Mouse (Mus musculus) midbrain, embryonic 15.5 days (tissue): ENCODE data around the gene Ripor1. TPM values are rescaled to one million over a fixed set of nuclear protein-coding genes. Genes with fewer than 3 reads are reported as not detected.

Source experiments
- ATAC-seq: fragments of 200-750 bp; cut with Nextera tagmentation; replicated peaks from 2 replicates; pipeline ENCODE4 v1.8.0; 2017; ENCODE audit warnings: moderate TSS enrichment
- H3K27ac ChIP-seq: fragments of 300-500 bp; sonication (generic); 2 replicates; pipeline ENCODE4 v1.5.1; 2015; ENCODE audit warnings: mild to moderate bottlenecking, inconsistent platforms
- H3K27me3 ChIP-seq: fragments of 300-500 bp; sonication (generic); replicated peaks from 2 replicates; pipeline ENCODE4 v1.6.1; 2015; ENCODE audit warnings: inconsistent platforms
- H3K36me3 ChIP-seq: fragments of 300-500 bp; sonication (generic); replicated peaks from 2 replicates; pipeline ENCODE4 v1.6.1; 2015; ENCODE audit warnings: inconsistent platforms
- H3K4me1 ChIP-seq: fragments of 300-500 bp; sonication (generic); 2 replicates; pipeline ENCODE4 v1.6.1; 2015; ENCODE audit warnings: inconsistent platforms
- H3K4me2 ChIP-seq: fragments of 300-500 bp; sonication (generic); 2 replicates; pipeline ENCODE4 v1.6.1; 2015; ENCODE audit warnings: inconsistent platforms, mild to moderate bottlenecking, moderate library complexity
- H3K4me3 ChIP-seq: fragments of 300-500 bp; sonication (generic); 2 replicates; pipeline ENCODE4 v1.5.1; 2015; ENCODE audit warnings: mild to moderate bottlenecking, inconsistent platforms
- H3K9ac ChIP-seq: fragments of 300-500 bp; sonication (generic); 2 replicates; pipeline ENCODE4 v1.6.1; 2015; ENCODE audit warnings: mild to moderate bottlenecking, inconsistent platforms
- H3K9me3 ChIP-seq: fragments of 300-500 bp; sonication (generic); 2 replicates; pipeline ENCODE4 v1.6.1; 2016; ENCODE audit warnings: inconsistent platforms
- WGBS: fragments of 180-500 bp; shearing (Covaris S2); methylation state at CpG from one replicate; pipeline ENCODE4 v1.1.7; 2015; ENCODE audit warnings: mixed read lengths; 5-methylcytosine and 5-hydroxymethylcytosine counted together
- polyA plus RNA-seq: library from polyadenylated mRNA; unstranded; fragments of >200 nt; fragmentation: Nextera tagmentation; extraction: Ambion mirVana; gene quantifications from 2 replicates; pipeline ENCODE4 v1.2.1, GENCODE M21; 2015

Gene Ripor1
- polyA plus RNA-seq, 1 experiment from 2014 or later: 36.5 TPM

DNA sequence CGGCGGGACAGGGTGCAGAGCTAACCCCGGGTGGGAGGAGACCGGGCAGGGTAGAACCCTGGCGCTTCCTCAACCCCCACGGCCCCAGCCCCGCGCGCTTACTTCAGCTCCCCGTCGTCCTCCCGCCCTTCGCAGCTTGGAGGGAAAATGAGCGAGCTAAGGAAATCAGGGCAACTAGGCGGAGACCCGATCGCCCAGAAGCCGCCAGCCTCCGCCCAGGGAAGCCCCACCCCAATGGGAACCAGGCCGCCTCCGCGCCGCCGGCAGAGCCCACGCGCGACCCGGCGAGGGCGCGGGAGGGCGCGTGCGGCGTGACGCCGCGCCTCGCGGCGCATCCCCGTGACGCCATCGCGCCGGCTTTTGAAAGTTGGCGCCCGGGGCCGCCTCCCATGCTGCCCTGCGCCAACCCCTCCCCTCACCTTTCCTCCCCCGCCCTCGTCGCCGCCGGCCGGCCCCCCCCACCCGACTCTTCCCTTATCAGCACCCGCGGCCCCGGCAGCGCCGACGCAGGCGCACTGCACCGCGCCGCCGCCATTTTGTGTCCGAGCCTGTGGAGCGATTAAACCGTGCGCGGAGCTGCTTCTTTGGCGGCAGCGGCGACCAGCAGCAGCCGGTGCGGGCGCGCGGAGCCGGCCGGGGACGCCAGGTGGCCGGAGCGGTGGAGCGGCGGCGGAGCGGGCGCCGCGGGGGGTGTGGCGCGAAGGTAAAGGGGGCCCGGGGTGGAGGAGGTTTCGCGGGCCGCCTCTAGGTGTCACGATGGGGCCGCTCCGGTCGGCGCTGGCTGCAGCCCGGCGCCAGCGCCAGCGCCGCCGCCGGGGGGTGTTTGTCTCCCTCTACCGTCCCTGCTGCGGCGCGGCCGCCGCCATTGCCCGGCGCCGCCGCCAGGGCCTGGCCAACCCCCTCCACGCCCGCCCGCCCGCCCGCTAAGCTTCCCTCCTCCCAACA, 31.2 kb downstream of the Ripor1 start, which contains the start of gene Ctcf:
Gene Ctcf (plus strand): TSS at position 551 of the 945 bp plus-strand sequence.
- ATAC-seq: peak; percentile 94
- Histone ChIP-seq H3K4me3 (peak within 1 kb of the TSS; percentile 85), H3K27ac (peak within 1 kb of the TSS; percentile 100), H3K4me1 (peaks cover 34% of the 10 kb centered on the region), H3K36me3 (no peaks in the 10 kb centered on the region), H3K4me2 (peak within 1 kb of the TSS; percentile 88), H3K9me3 (no peaks in the 10 kb centered on the region), H3K9ac (peak within 1 kb of the TSS; percentile 98), H3K27me3 (no peaks in the 10 kb centered on the region)
- under 1% methylated on average over 108 of the region's 126 CpGs for WGBS

DNA sequence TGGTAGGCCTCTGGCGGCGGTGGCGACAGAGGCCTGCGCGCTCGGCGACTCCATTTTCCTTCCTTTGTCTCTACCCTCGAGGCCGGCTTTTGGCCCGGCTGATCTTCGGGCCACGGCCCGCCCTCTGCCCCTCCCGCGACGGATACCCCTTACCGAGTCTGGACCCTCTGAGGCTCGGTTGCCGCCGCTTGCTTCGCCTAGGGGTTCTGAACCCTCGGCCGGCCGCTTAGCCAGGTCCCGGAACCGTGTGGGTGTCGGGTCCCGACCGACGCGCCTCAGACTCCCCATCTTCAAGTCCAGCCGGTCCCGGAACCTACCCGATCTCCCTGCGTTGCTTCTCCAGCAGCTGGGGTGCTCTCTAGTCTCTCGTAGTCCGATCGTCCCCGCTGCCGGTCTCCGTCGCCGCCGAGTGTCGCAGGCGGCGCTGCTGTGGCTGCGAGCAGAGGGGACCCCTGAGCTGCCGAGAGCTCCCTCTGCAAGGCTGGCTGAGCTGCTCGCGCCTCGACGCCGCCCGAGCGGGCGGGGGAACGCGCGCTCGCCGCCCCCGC, 32.0 kb downstream of the Ripor1 start, which contains the start of gene Agrp:
Gene Agrp (minus strand): TSS at position 431 of the 548 bp plus-strand sequence.
- Histone ChIP-seq H3K4me3 (peak within 1 kb of the TSS; percentile 85), H3K4me1 (peaks cover 34% of the 10 kb centered on the region), H3K9ac (peak within 1 kb of the TSS; percentile 98), H3K27ac (peak within 1 kb of the TSS; percentile 100), H3K36me3 (no peaks in the 10 kb centered on the region), H3K27me3 (no peaks in the 10 kb centered on the region), H3K4me2 (peak within 1 kb of the TSS; percentile 88), H3K9me3 (no peaks in the 10 kb centered on the region)
- peak; percentile 68 for ATAC-seq
- under 1% methylated on average over 55 of the region's 63 CpGs for WGBS

DNA sequence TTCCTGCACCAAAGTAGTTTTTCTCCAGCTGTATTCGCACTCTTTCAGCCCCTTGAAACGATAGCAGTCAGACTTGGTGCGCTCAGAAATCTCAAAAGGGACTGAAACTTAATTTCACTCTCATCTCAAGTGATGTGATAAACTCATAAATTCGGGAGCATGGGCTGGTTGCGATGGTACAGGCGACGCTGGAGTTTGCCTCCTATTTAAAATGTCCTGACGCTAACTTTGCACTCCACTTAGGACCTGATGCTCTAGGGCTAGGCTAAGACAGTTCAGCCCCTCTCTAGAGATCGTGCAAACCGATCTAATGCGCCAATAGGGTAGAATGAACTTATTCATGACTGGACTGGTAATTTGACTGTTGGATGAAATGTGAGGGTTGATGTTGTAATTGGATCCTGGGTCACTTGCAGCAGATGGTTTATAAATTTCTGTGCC, 32.6 kb downstream of the Ripor1 start:
- H3K36me3 ChIP-seq: no peaks in the 10 kb centered on the region

DNA sequence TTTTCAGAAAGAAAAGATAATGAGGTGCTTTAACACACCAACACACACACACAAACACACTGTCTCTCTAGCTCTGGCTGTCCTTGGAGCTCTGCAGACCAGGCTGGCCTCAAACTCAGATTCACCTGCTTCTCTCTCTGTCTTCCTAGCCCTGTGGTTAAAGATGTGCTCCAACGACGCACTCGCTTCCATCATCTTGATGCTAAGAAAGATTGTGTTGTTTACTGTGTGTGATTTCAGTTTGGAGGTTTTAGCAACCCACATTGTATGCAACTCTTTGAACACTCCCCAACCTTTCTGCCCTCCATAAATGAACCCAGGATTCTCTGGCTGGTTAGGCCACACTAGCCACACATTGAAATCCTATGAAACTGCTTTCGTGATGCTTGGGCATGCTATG, 33.5 kb downstream of the Ripor1 start:
- no peaks in the 10 kb centered on the region for H3K27me3 ChIP-seq
- H3K4me1 ChIP-seq: peaks cover 34% of the 10 kb centered on the region
- WGBS: 86% methylated on average over 4 of the region's 4 CpGs
- H3K4me2 ChIP-seq: peak overlapping the region; percentile 88
- no peak overlapping the region for H3K9ac ChIP-seq
- H3K27ac ChIP-seq: no peak overlapping the region
- no peak for ATAC-seq
- no peaks in the 10 kb centered on the region for H3K9me3 ChIP-seq
- H3K36me3 ChIP-seq: peaks cover 2% of the 10 kb centered on the region; the same call in 1 of the 2 replicates
- H3K4me3 ChIP-seq: peak overlapping the region; percentile 85

More for the DNA sequence above, 32.6 kb downstream of the Ripor1 start:
- no peak for ATAC-seq
- peak overlapping the region; percentile 100 for H3K27ac ChIP-seq
- under 1% methylated on average over 11 of the region's 11 CpGs for WGBS
- peak overlapping the region; percentile 85 for H3K4me3 ChIP-seq
- no peaks in the 10 kb centered on the region for H3K27me3 ChIP-seq
- H3K4me2 ChIP-seq: peak overlapping the region; percentile 88
- H3K9me3 ChIP-seq: no peaks in the 10 kb centered on the region
- peak overlapping the region; percentile 98 for H3K9ac ChIP-seq
- peaks cover 34% of the 10 kb centered on the region for H3K4me1 ChIP-seq

DNA sequence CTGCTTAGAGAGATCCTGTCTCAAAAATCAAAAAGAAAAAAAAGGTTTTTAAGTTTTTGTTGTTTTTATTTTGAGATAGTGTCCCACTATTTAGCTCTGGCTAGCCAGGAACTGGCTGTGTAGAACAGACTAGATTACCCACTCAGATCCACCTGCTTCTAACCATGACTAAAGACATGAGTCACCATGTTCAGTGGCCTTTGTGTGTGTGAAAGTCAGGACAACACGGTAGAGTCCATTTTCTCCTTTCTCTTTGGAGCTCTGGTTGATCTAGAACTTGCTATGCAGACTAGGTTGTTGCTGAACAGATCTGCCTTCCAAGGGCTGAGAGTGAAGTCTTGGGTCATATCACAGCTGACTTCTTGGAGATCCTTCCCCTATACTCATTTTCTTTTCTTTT, 34.8 kb downstream of the Ripor1 start:
- ATAC-seq: no peak
- 81% methylated on average over 1 of the region's 1 CpGs for WGBS
- Histone ChIP-seq H3K9ac (no peak overlapping the region), H3K27me3 (no peaks in the 10 kb centered on the region), H3K4me1 (peaks cover 36% of the 10 kb centered on the region), H3K27ac (no peak overlapping the region), H3K36me3 (peaks cover 8% of the 10 kb centered on the region; the same call in 1 of the 2 replicates), H3K4me2 (no peak overlapping the region), H3K4me3 (no peak overlapping the region), H3K9me3 (no peaks in the 10 kb centered on the region)

DNA sequence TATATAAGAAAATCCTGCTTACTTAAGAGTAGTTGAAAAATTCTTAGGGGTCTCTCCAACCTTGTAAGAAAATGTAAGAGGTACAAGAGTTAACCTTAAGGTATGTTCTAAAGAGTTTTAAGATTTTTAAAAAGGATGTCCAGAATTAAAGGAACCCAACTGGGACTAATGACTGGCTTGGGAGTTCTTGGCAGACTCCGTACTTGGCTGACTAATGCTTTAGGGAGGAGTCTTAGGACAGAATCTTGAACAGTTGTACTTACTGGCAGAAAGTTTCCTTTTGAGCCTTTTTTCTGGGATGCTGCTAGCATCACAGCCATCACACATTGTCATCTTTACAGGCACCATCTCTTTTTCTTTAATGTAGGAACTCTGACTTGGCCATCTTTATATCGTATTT, 35.5 kb downstream of the Ripor1 start:
- ATAC-seq: no peak
- WGBS: 90% methylated on average over 2 of the region's 2 CpGs
- no peaks in the 10 kb centered on the region for H3K9me3 ChIP-seq

DNA sequence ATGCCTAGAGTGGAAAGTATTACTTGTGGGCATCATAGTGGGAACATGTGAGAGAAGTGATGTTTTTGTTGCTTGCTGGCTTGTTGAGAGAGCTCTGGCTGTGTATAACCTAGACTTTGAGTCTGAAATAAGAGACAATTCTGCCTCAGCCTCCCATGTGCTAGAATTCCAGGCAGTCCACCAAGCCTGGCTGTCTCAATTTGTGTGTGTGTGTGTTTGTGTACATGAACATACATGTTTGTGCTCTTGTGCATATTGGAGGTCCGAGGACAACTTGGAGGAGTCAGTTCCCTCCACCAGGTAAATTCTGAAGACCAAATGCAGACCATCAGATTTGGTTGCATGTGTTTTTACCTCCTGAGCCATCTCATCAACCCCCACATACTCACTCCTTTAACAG, 40.1 kb downstream of the Ripor1 start:
- Histone ChIP-seq H3K4me1 (peaks cover 2% of the 10 kb centered on the region), H3K27ac (no peak overlapping the region), H3K4me3 (no peak overlapping the region), H3K36me3 (peaks cover 20% of the 10 kb centered on the region; the same call in 1 of the 2 replicates), H3K9me3 (no peaks in the 10 kb centered on the region), H3K27me3 (no peaks in the 10 kb centered on the region), H3K9ac (no peak overlapping the region), H3K4me2 (no peak overlapping the region)
- no peak for ATAC-seq
- WGBS: 100% methylated on average over 1 of the region's 1 CpGs

More for the DNA sequence above, 35.5 kb downstream of the Ripor1 start:
- H3K27ac ChIP-seq: no peak overlapping the region
- peaks cover 12% of the 10 kb centered on the region; the same call in 1 of the 2 replicates for H3K36me3 ChIP-seq
- no peak overlapping the region for H3K4me3 ChIP-seq
- H3K4me1 ChIP-seq: peaks cover 29% of the 10 kb centered on the region
- H3K9ac ChIP-seq: no peak overlapping the region
- H3K4me2 ChIP-seq: no peak overlapping the region
- no peaks in the 10 kb centered on the region for H3K27me3 ChIP-seq

DNA sequence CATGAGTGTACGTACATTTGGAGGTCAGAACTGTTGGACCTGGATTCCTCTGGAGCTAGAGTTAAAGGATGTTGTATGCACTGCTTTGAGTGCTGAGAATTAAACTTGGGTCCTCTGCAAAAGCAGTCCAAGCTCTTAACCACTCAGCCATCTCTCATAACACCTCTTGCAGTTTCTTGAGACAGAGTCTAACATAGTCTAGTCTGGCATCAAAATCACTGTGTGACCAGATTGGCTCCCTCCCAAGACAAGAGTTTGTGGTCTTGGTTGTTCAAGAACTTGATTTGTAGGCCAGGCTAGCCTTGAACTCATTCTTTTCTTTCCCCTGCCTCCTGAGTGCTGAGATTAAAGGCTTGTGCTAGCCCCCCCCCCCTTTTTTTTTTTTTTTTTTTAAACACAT, 43.9 kb downstream of the Ripor1 start:
- no peak overlapping the region for H3K27ac ChIP-seq
- no peak overlapping the region for H3K4me3 ChIP-seq
- WGBS: 95% methylated on average over 1 of the region's 1 CpGs
- H3K9me3 ChIP-seq: no peaks in the 10 kb centered on the region
- ATAC-seq: no peak
- no peak overlapping the region for H3K9ac ChIP-seq
- H3K4me2 ChIP-seq: no peak overlapping the region
- H3K36me3 ChIP-seq: peaks cover 14% of the 10 kb centered on the region; the same call in 1 of the 2 replicates
- H3K27me3 ChIP-seq: no peaks in the 10 kb centered on the region
- no peaks in the 10 kb centered on the region for H3K4me1 ChIP-seq

DNA sequence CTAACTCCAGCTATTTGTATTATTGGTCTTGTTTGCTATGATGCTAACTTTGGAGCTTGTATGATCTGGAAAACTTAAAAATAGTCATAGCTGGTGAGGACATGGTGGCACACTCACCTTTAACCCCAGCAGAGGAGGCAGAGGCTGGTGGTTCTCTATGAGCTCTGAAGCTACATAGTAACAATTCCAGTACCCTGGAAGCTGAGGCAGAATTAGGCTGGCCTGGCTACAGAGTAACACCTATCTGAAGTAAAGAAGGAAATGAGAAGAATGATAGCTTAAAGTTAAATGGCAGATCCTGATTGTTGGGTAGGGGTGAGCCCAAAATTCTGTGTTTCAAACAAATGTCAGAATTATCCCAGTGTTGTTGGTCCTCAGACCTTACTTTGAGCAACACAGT, 52.6 kb downstream of the Ripor1 start:
- Histone ChIP-seq H3K4me3 (no peak overlapping the region), H3K4me2 (no peak overlapping the region), H3K4me1 (no peaks in the 10 kb centered on the region), H3K36me3 (no peaks in the 10 kb centered on the region), H3K27ac (no peak overlapping the region), H3K9me3 (no peaks in the 10 kb centered on the region), H3K9ac (no peak overlapping the region), H3K27me3 (no peaks in the 10 kb centered on the region)
- no peak for ATAC-seq

DNA sequence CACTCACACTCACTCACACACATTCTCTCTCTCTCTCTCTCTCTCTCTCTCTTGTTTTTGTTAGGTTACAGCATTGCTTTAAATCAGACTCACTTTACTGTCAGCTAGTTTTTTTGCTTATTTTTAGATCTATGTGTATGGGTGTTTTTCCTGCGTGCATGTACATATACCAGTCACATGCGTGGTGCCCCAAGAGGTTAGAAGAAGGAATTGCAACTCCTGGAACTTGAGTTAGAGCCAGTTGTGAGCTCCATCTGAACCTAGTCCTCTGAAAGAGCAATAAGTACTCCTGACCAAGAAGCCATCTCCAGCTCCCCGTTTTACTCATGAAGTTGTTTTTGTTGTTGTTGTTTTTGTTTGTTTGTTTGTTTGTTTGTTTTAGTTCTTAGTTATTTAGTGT, 56.1 kb downstream of the Ripor1 start:
- no peaks in the 10 kb centered on the region for H3K4me1 ChIP-seq
- no peak overlapping the region for H3K27ac ChIP-seq
- peaks cover 14% of the 10 kb centered on the region; the same call in 1 of the 2 replicates for H3K36me3 ChIP-seq
- H3K27me3 ChIP-seq: no peaks in the 10 kb centered on the region
- WGBS: 82% methylated on average over 3 of the region's 3 CpGs
- no peak for ATAC-seq
- H3K4me3 ChIP-seq: no peak overlapping the region
- no peak overlapping the region for H3K9ac ChIP-seq
- no peaks in the 10 kb centered on the region for H3K9me3 ChIP-seq
- H3K4me2 ChIP-seq: no peak overlapping the region
